Mouse (Mus musculus) erythroid progenitor cell, adult 5-6 weeks (primary cell): ENCODE results near the gene Slc24a3. TPM values are rescaled to one million over a fixed set of nuclear protein-coding genes. Genes with fewer than 3 reads are reported as not detected.

Experiments used
- ATAC-seq: replicated peaks from 2 replicates; pipeline ENCODE4 v1.8.0; 2016; ENCODE audit warnings: moderate number of reproducible peaks, mild to moderate bottlenecking, moderate TSS enrichment, inconsistent platforms; ENCODE audit not compliant: poor library complexity, low FRiP score, severe bottlenecking
- total RNA-seq, 2 experiments: library from RNA; stranded (forward) in 1 of 2; stranded (reverse) in 1 of 2; fragments of 150-400 nt in 1 of 2; fragments of 186-747, 209-891 nt in 1 of 2; gene quantifications; 2 replicates each; pipeline versions ENCODE4 v1.2.3 to v1.2.4; 2015 to 2017; ENCODE audit warnings: low replicate concordance in 2 of 2

Slc24a3 gene
- total RNA-seq (2015; ENCODE audit: low replicate concordance) (1.1 and 1.3 TPM in 2 replicates), total RNA-seq (2017; ENCODE audit: low replicate concordance) (not detected in 2 replicates)

GRCm38 (mm10) chr2:145167664-145168360, at the start of gene Slc24a3:
Gene Slc24a3 (plus strand): TSS chr2:145167754.
- ATAC-seq, result no peak

GRCm38 (mm10) chr2:145117762-145118161, 49.8 kb upstream of the Slc24a3 start:
- ATAC-seq, result no peak

GRCm38 (mm10) chr2:145127747-145128146, 39.8 kb upstream of the Slc24a3 start:
- no peak for ATAC-seq

GRCm38 (mm10) chr2:145136625-145137291, 30.8 kb upstream of the Slc24a3 start:
- ATAC-seq, result no peak

DNA sequence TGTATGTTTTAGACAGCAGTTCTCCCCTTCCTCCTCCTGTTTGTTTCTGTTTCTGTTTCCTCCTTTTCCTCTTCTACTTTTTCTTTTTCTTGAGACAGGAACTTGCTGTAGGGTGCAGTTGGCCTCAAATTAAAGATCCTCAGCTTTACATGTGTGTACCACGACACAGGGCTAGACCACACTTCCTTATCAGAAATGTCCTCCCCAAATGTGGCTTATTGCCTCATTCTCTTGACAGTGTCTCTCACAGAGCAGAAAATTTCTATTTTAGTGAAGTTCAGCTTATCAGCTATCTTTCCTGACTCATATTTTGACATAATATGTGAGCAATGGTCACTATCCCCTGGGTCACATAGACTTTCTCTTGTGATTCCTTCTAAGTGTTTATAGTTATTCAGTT, 17.1 kb upstream of the Slc24a3 start:
- no peak for ATAC-seq

DNA sequence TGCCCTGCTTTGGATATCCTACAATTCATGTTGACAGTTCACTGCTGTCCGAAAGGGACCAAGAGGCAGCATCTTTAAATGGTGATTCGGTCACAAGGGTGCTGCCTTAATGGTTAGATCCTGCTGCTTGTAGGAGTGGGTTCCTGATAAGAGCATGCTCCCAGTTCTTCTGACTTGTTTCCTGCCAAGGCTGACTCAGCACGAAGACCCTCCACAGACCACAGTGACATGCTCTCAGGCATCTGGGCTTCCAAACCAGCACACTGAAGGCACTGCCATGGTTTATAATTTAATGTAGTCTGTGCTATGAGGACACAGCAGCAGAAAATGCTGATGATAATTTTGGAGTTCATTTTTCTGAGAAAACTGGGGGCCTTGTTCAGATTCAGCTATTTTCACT, 16.7 kb upstream of the Slc24a3 start:
- ATAC-seq, result no peak

DNA sequence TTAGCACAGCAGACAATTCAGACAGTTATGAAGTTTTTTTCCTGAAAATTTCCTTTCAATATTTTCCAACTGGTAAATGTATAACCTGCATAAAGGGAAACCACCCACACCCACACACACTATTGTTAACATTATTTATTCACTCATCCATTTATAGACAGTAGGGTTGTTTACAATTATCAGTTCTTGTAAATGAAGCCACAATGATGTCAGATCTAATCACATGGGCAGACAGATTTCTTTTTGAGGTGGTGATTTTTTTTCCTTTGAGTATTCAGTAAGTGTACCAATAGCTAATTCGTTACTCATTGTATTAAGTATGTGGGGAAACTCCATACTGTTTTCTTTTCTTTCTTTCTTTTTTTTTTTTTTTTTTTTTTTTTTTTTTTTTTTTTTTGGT, 15.3 kb upstream of the Slc24a3 start:
- ATAC-seq, result no peak

DNA sequence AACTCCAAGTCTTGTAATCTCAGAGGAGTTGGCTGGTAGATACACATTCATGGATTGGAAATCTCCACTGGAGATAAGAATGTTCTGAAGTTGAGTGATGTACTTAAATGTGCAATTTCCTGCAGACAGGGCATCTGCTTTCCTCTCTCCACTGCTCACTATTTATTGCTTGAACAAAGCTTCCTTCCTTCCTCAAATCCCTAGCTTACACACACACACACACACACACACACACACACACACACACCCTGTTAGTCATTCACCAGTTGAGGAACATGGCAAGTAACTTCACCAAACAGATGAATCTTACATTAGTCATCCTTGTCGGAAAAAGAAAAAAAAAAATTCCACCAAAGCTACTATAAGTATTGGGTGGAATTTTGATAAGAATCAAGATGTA, 8.6 kb upstream of the Slc24a3 start:
- no peak for ATAC-seq

DNA sequence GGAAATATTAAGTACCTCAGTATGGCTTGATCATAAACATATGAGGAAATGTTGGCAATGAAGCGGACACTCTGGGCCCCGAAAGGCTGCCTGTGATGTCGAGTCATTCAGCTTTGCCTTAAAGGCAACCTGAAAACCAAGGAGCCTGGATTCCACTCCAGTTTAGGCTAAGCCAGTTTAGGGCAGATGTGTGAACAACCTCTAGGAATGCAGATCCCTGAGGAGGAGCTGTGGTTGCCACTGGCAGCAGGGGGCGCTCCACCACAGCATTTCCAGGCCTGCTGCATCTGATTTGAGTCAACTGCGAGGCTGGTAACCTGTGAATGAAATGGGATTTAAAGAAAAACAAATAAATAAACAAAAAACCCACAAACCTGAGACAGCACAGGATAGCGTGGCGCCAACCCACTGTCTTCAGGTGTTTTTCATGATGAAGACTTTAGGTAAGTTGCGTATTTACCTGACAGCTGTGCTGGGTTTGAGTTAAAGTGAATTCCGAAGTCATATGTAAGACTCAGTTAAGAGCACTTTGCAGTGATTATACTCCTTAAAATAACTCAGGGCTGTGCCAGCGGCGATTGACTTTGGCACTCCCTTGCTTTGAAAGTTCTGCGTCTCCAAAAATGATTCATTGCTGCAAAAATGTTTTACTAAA, 6.4 kb upstream of the Slc24a3 start:
- ATAC-seq, result no peak

- no peak for ATAC-seq
Observed at GRCm38 (mm10) chr2:145164086-145164485, 3.5 kb upstream of the Slc24a3 start.

GRCm38 (mm10) chr2:145164562-145164961, 3.0 kb upstream of the Slc24a3 start:
- no peak for ATAC-seq

- ATAC-seq, result no peak
Observed at GRCm38 (mm10) chr2:145165076-145165475, 2.5 kb upstream of the Slc24a3 start.

- no peak for ATAC-seq
Observed at GRCm38 (mm10) chr2:145165854-145166253, 1.7 kb upstream of the Slc24a3 start.

- ATAC-seq, result no peak
Observed at GRCm38 (mm10) chr2:145167051-145167663, 397 bp upstream of the Slc24a3 start.

DNA sequence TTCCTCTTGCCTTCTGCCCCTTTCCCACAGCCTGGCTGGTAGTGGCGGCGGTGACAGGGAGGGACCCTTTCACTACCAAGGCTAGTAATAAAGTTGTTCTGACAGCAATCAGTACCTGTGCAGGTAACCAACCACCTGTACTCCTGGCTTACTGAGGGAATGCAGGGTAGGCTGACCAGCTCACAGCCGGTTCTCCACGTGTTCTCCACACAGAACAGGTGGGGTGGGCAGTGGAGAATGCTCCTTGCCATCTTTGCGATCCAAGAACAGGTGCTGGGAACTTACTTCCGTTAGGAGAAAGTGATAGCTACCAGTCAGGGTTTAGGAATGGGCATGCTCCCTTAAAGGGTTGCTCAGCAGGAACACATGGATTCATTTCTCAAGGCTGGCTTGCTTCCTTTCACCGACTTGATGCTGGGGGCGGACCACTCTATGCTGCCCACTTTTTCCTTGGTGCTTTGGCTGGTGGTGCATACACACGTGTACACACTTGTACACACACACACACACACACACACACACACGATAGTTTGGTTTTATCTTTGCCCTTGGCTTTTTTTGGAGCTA, 934 bp downstream of the Slc24a3 start:
- ATAC-seq, result no peak

GRCm38 (mm10) chr2:145172978-145173655, 5.6 kb downstream of the Slc24a3 start:
- no peak for ATAC-seq

GRCm38 (mm10) chr2:145175036-145175435, 7.5 kb downstream of the Slc24a3 start:
- no peak for ATAC-seq

- no peak for ATAC-seq
Observed at GRCm38 (mm10) chr2:145182410-145182809, 14.9 kb downstream of the Slc24a3 start.

DNA sequence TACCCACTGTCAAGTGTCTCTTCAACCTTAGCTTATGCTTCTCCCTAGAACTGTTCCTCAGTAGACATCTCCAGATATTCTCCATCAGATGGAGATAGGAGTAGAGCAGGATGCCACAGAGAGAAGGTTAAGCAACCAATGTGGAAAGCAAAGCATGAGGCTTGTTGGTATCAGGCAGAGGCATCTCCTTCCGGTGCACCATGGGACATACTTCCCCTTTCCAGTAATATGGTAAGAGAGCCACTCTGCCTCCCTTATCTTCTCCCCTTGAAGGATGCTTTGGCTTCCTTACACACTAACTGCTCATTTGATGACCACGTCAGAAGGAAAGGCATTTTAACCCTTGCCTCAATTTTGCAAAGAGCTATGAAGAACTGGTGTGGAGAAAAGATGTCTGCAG, 21.3 kb downstream of the Slc24a3 start:
- ATAC-seq, result no peak

DNA sequence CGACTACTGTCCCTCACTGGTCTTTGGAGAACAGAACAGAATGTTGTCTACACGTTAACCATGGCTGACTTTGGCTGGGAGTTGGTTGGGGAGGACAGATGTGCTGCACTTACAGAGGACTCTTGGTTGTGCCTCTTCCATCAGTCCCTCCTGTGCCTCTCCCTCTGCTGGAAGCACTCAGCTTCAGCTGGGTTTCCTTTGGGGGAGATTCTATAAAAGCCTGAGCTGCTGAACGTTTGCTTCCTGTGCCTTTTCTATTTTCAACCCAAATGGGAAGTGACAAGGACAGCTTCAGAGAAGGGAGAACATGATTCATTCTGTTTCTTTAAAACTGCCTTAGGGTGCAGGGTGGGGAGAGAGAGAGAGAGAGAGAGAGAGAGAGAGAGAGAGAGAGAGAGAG, 28.5 kb downstream of the Slc24a3 start:
- ATAC-seq, result no peak
